Mouse (Mus musculus): Measurements from ENCODE around the gene Pxmp2.

Pxmp2 gene

DNA sequence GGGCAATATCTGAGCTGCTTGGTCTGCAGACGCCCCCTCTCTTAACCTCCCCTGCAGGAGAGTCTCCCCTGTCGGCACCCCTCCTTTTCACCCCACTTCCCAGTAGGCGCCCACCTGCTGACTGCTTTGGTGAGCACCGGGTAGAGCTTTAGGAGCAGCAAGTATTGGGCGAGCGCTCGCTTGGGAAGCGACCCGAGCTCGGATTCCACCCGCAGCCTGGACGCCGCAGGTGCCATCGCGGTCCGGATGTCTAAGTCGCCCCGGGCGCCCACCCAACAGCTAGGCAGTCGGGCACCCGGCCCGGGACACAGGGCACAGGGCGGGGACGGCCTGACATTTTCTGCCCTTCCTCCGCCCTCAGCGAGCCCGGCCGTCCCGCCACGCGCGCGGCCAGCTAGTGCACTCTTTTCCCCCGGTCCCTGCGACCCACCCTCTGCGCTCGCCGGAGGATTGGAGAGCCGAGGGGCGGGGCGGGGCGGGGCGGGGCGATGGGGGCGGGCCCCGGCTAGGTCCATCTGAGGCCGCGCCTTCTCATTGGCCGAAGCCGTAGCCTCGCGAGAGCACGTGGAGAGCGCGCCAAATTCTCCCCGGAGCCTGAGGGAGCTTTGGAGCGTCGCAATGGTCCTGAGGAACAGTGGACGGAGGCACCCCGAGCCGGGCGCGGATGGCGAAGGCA lies at the start of gene Pxmp2, which contains the start of gene Pole:
Pxmp2 (minus strand) TSS at position 417 of the 676 bp plus-strand sequence.
Pole (plus strand) TSS at position 537 of the 676 bp plus-strand sequence.
- peak; percentile 84 for DNase-seq (ENCODE audit: extremely low read depth, insufficient read length, low spot score)

DNA sequence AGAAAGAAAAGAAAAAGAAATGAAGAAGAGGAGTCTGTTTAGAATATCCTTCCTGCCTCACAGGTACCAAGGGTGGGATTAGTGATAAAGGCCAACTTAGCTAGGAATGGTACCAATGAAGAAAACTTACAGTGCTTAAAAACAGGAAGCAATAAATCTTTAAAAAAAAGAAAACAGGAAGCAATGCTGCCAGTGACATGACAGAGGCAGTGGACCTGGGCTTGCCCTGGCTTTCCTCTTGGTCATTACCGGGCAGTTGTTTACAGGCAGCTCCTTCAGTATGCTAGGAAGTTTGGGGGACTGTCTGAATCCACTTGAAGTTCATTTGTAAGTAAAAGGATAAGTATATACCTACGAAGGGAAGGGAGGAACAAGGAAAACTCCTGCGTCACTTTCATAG lies 44.5 kb upstream of the Pxmp2 start:
- DNase-seq (ENCODE audit: extremely low read depth, insufficient read length, low spot score), result no peak

DNA sequence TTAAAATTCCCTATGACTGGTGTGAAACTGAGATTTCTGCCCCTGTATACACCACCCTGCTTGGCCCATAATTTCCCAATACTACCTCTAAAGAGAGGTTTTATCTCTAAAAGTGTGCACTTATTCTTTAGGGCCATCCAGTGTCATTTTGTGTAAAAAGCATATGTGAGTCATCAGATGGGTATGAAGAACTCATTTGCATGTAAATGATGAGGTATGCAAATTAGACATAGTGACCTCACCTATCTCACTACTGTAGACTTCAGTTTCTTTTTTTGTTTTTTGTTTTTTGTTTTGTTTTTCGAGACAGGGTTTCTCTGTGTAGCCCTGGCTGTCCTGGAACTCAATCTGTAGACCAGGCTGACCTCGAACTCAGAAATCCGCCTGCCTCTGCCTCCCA lies 27.1 kb upstream of the Pxmp2 start:
- no peak for DNase-seq (ENCODE audit: extremely low read depth, insufficient read length, low spot score)

DNA sequence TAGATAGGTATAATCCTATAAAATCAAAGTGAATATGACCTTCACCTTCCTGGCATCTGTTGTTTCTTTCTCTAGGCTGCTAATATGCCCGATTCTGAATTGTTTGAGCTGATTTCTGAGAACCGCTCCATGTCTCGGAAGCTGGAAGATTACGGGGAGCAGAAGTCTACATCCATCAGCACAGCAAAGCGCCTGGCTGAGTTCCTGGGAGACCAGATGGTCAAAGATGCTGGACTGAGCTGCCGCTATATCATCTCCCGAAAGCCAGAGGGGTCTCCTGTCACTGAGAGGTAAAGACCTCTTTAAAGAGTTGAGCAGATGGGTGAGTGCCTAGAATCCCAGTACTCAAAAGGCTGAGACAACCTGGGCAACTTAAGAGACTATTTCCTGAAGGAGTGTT lies 22.9 kb upstream of the Pxmp2 start:
- no peak for DNase-seq (ENCODE audit: extremely low read depth, insufficient read length, low spot score)

DNA sequence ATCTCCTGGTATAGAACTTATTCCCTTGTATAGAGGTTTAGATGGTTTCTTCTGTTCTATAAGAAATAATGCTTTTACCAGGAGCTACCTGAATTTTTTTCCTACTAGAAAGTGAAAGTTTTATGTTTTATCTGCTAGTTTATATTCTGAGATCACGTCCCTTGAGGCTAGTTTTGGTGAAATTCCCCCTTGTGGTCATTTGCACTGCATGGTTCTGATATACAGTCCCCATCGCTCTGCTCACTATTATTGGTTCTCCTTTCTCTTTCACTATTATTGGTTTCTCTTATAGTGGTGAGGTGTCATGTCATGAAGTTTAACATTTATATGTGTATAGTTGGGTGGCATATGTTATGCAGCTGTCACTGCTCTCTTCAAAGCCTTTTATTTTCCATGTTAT lies 14.6 kb upstream of the Pxmp2 start:
- no peak for DNase-seq (ENCODE audit: extremely low read depth, insufficient read length, low spot score)

DNA sequence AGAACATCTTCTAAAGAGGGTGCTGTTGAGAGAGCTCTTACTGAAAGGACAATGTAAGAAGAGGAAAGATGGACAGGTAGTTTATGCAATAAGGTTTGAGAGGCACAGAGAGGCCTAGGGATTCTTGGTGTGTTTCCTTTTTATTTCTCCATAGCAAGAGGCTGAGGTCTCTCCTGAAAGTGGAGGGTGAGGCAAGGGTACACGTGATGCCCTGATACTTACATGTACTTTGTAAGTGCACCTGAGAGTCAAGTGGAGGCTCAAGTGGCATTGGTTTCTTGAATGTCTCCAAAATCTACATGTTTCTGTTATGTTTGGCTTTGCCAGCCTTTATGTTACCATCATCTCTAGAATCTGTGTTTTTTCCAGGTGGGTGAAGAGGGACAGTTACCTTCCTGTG lies 10.7 kb upstream of the Pxmp2 start:
- no peak for DNase-seq (ENCODE audit: extremely low read depth, insufficient read length, low spot score)

DNA sequence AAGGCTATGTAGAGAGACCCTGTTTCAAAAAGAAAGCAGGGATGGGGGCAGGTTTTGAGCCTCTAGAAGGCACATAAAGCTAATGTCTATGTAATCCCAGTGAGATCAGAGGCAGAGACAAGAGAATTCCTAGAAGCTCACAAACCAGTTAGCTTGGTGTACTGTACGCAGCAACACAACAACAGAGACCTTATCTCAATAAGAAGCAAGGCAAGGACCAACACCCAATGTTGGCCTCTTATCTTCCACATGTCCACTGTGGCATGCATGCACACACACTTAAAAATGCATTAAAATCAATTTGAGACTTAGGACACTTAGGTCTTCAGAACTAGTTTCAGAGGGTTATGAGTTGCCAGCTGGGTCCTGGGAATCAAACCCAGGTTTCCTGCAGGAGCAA lies 5.7 kb upstream of the Pxmp2 start:
- no peak for DNase-seq (ENCODE audit: extremely low read depth, insufficient read length, low spot score)

DNA sequence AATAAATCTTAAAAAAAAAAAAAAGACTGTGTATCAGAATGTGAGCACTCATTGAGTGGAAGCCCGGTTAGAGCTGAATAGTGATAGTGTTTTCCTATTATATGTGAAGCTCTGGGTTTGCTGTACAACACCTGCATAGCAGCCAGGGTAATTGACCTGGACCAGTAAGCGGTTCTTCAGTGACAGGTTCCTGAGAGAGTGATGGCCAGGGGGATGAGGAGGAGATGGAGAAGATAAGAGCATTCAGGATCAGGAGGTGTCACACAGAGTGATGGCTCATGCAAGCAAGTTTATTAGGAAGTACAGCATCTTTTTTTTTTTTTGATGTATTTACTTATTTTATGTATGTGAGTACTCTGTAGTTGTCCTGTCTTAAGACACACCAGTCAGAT lies 1.1 kb upstream of the Pxmp2 start:
- DNase-seq (ENCODE audit: extremely low read depth, insufficient read length, low spot score), result no peak

DNA sequence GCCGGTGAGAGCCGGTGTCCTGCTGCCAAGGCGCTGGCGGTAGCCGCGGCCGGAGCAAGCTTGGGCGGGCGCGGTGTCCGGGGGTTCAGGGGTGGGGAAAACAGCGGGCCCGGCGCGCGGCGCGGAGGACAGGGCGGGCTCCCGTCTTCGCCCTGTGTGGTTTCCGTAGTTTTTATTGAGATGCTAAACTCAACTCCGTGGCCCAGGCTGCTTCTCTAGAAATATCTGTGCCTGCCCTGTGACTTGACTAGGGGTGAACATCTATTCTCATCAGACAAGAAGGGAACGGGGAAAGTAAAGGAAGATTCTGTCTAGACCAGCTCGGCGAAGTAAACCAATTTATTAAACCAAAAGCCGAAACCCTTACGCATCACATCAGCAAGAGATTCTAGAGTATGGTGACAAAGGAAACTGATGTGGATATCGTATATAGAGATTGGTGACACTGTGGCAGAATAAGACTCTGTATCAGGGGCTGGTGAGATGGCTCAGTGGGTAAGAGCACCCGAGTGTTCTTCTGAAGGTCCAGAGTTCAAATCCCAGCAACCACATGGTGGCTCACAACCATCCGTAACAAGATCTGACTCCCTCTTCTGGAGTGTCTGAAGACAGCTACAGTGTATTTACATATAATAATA lies 579 bp upstream of the Pxmp2 start:
- no peak for DNase-seq (ENCODE audit: extremely low read depth, insufficient read length, low spot score)

DNA sequence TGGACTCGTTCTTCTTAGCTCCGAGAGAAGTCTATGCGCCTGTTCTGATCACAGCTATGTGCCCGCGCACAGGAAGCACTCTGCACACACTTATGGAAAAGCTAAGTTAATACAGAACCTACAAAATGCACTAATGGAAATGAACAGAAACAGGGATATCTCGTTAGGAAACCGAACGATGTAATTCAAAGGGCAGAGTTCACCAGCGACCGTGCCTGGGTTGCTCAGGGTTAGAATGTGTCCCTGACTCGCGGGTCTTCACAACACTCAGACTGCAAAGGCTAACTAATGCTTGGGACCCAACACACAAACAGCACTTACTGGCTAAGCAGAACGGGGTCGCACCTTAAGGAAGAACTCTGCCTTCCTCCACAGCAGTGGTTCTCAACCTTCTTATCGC lies 830 bp downstream of the Pxmp2 start:
- no peak for DNase-seq (ENCODE audit: extremely low read depth, insufficient read length, low spot score)

DNA sequence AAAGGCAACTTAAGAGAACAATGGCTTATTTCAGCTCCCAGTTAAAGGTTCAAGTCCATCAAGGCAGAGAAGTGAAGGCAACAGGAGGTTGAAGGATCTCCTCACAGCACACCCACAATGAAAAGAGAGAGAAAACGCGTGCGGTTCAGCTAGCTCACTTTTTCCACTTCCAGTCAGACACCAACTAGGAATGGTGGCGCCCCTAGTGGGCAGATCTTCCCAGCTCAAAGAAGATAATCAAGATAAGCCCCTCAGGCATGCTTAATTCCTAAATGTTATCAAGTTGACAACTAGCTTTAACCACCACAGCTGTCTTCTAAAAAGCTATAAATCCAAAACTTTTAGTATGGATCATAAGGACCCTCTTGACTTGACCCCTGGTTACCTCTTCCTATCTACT lies 1.4 kb downstream of the Pxmp2 start:
- DNase-seq (ENCODE audit: extremely low read depth, insufficient read length, low spot score), result peak; percentile 9

DNA sequence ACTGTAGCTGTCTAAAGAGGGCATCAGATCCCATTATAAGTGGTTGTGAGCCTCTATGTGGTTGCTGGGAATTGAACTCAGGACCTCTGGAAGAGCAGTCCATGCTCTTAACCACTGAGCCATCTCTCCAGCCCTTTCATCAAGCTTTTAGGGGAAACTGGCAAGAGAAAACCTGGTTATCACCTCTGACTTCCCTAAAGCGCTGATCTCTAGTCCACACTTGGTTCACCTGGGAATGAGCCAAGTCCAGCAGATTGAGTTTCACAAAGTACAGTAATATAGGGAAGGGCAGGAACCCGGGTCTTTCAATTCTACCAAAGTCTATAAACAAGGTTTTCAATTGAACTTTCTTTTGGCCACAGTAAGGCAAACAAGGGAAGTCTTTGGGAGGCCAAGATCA lies 4.0 kb downstream of the Pxmp2 start:
- no peak for DNase-seq (ENCODE audit: extremely low read depth, insufficient read length, low spot score)

DNA sequence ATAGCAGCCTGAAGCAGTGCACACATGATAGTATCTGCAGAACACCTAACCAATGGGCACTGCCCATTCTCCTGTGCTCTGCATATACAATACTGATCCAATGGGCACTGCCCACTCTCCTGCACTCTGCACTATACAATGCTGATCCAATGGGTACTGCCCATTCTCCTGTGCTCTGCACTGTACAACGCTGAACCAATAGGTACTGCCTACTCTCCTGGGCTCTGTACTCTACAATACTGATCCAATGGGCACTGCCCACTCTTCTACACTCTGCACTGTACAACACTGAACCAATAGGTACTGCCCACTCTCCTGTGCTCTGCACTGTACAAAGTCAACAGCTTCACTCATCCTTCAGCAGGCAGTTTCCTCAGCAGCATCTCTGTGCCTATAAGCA lies 9.1 kb downstream of the Pxmp2 start:
- DNase-seq (ENCODE audit: extremely low read depth, insufficient read length, low spot score), result no peak

DNA sequence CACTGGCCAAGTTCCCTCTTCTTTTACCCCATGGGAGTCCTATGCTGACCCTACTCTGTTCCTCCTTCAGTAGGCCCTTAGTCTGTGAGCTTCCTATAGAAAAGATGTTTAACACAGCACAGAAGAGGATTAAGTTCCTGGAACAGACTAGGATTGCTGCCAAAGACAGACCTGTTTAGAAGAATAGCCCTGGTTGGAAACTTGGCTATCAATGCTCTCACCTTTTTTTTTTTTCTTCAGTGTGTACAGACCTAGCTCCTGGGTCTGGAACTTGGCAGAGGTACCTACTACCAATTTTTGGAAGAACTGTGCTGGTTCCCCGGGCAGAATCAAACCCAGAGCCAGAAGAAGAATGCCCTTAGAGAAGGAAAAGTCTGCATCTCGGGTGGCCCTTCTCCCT lies 9.6 kb downstream of the Pxmp2 start:
- no peak for DNase-seq (ENCODE audit: extremely low read depth, insufficient read length, low spot score)

DNA sequence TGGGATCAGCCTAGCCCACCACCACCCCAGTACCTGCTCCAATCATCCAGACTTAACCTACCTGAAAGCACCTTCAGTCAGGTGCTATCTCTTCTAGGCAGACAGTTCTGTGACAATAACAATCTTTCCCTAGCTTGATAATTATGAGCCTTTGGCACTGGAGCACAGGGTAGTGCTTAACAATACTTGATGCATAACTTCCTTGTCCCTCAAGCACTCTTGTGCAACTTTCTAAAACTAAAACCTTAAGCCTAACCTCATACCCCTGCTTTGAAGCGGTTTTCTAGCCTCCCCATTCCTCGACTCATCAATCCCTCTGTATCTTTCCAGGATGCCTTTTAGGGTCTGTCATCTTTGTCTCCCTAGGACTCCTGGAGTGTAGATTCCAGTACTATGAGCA lies 11.1 kb downstream of the Pxmp2 start:
- DNase-seq (ENCODE audit: extremely low read depth, insufficient read length, low spot score), result no peak

DNA sequence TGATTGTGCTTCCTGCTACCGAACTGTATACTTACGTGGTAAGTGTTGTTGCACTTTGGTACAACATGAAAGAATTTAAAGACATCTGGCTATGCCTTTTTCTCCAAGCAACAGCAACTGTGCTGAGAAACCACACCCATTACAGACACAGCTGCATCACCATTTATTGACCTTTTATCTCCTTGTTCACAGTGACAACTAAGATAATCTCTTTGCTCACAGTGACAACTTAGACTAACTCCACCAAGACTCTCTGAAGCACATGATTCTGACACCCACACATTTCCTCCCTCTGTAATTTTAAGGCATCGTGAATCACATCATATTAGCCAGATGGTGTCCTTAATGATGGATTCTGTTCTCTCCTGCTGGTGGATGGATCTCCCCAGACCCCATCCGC lies 11.8 kb downstream of the Pxmp2 start:
- no peak for DNase-seq (ENCODE audit: extremely low read depth, insufficient read length, low spot score)

DNA sequence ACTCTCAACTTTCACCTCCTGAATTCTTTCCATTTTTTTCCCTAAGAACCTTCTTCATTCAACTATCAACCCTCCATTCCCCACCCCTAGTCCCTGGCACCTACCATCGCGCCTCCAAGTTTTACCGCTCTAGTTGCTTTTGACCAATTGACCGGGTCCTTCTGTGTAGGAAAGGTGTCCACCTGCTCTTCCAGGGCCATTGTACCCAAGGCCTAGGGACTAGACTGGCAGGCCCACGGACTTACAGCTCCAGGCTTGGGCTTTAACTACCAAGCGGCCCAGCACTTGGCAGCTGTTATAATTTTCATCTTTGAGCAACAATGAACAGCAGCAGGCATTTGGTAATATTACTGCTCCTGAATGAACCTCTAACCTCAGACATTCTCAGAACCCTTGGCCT lies 15.7 kb downstream of the Pxmp2 start:
- no peak for DNase-seq (ENCODE audit: extremely low read depth, insufficient read length, low spot score)

DNA sequence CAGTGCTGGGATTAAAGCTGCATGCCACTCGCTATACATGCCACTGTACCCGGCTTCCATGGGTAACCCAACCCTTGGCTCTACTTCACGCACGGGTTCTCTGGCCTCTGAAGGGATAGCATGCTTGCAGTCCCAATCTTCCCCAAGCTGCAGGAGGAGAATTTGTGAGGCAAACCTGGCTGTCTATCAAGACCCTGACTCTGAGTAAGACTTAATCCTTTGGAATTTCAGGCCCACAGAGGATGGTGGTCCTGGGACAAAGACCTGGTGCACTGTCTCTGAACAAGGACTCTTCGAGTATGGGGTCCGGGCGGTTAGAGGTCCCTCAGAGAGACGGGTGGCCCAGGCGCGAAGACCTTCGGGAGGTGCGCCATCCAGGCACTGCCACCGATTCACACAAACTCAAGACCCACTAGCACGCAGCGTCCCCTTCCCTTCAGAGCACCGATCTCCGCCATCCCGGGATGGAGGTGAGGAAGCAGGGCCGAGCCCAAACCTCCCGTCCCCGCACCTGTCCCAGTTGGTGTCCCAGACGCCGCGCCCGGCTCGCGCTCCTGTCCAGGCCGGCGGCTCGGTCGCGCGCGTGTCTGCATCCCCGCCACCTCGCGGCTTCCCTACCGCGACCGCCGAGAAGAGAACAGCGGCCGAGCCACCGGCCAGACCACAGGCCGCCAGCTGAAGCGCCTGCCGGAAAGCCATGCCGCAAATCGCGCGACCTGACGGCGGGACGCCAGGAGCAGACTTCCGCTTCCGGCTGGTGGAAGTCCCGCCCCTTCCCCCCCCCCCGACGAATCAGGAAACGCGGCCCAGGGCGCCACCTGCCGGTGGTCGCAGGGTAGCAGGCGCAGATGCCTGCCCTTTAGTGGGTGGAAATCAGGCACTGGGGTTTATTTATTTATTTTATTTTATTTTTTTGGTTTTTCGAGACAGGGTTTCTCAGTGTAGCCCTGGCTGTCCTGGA lies 16.6 kb downstream of the Pxmp2 start, which contains the start of gene Pgam5:
Pgam5 (minus strand) TSS at position 773 of the 961 bp plus-strand sequence.
- peak; percentile 96 for DNase-seq (ENCODE audit: extremely low read depth, insufficient read length, low spot score)

DNA sequence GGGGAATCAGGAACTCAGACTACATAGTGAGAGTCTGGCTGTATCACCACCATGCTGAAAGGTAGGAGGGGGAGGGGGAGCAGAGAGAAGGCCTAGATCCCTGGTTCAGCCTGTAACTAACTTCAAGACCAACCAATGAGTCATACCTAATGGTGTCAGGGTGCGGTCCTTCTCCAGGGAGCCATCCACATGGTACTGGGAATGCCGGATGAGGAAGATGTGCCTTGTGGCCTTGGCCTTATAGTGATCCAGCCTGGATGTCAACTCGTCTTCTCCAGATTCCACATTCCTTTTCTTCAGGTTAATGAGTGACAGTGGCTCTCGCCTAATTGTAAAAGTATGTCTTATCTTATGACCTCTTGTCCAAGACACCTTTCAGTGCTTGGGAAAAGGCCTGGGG lies 19.0 kb downstream of the Pxmp2 start:
- DNase-seq (ENCODE audit: extremely low read depth, insufficient read length, low spot score), result no peak

DNA sequence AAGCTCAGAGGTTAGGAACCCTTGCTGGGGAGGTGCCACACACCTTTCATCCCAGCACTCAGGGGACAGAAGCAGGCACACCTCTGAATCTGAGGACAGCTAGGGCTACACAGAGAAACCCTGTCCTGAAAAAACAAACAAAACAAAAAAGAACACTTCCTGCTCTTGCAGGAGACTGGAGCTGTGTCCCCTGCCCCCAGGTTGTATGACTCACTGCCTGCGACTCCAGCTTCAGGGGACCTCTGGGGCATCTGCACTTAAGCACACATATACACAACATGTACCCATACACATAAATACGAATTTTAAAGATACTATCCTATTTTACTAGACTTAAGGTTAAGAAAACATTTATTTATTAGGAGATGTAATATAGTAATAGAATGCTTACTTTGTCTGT lies 41.9 kb downstream of the Pxmp2 start:
- no peak for DNase-seq (ENCODE audit: extremely low read depth, insufficient read length, low spot score)

DNA sequence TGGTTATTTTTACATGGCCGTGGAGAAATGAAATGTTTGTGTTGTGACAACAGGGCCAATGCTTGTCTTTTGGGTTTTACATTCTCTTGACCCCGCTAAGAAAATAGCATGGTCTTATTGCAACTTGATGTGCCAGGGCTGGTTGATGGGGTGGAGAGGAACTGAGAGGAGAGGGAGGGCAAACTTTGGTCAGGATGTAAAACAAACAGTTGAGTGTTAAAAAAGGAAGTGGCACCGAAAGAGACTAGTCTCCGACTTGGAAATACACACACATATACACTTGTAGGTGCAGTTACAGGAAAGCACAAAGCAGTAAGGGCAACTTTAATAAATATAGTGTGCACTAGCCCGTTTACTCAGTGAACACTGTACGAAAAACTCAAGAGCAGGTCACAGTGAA lies 53.6 kb downstream of the Pxmp2 start:
- no peak for DNase-seq (ENCODE audit: extremely low read depth, insufficient read length, low spot score)
